Mouse (Mus musculus) urinary bladder, postnatal 14 days (tissue): ENCODE measurements at regions not wholly inside any gene's neighbourhood (a gene's known extent, or its start where the extent isn't known, plus 50 kb on each side); places are given as distances from the start of the nearest gene placed in this dataset.
"Not testable (repeated sequence)": the region's sequence is repeated elsewhere in the genome, so short reads cannot be mapped to it uniquely, and the experiment has no call there.

Experiments
- DNase-seq: peaks from one replicate; pipeline ENCODE4 v3.0.0; 2021; ENCODE audit warnings: low spot score

- no peak for DNase-seq
Measured at GRCm38 (mm10) chr12:54517265-54517664, 139.1 kb downstream of the Sptssa start.

GRCm38 (mm10) chr12:54516463-54516862 lies 139.9 kb downstream of the Sptssa start:
- DNase-seq, result no peak

- not testable (repeated sequence) for DNase-seq
Measured at GRCm38 (mm10) chr12:54516039-54516438, 140.3 kb downstream of the Sptssa start.

GRCm38 (mm10) chr12:54509903-54510302 lies 146.5 kb downstream of the Sptssa start:
- no peak for DNase-seq

- no peak for DNase-seq
Measured at GRCm38 (mm10) chr12:54502775-54503174, 153.6 kb downstream of the Sptssa start.

- DNase-seq, result no peak
Measured at GRCm38 (mm10) chr12:54499963-54500362, 156.4 kb downstream of the Sptssa start.

GRCm38 (mm10) chr12:54495701-54496374 lies 160.5 kb downstream of the Sptssa start:
- no peak for DNase-seq

GRCm38 (mm10) chr12:54494756-54495375 lies 161.5 kb downstream of the Sptssa start:
- DNase-seq, result no peak

GRCm38 (mm10) chr12:54492737-54493136 lies 163.6 kb downstream of the Sptssa start:
- no peak for DNase-seq

- no peak for DNase-seq
Measured at GRCm38 (mm10) chr12:54490460-54490859, 165.9 kb downstream of the Sptssa start.

- DNase-seq, result peak; percentile 71
Measured at GRCm38 (mm10) chr12:54489675-54490074, 166.7 kb downstream of the Sptssa start.

GRCm38 (mm10) chr12:54487689-54488088 lies 168.7 kb downstream of the Sptssa start:
- no peak for DNase-seq

- DNase-seq, result no peak
Measured at GRCm38 (mm10) chr12:54482020-54482419, 174.4 kb downstream of the Sptssa start.

- no peak for DNase-seq
Measured at GRCm38 (mm10) chr12:54479841-54480240, 176.5 kb downstream of the Sptssa start.

- DNase-seq, result no peak
Measured at GRCm38 (mm10) chr12:54472881-54473280, 183.5 kb downstream of the Sptssa start.

- no peak for DNase-seq
Measured at GRCm38 (mm10) chr12:54472407-54472806, 184.0 kb downstream of the Sptssa start.

GRCm38 (mm10) chr12:54467635-54468034 lies 188.7 kb downstream of the Sptssa start:
- DNase-seq, result no peak

- DNase-seq, result peak; percentile 38
Measured at GRCm38 (mm10) chr12:54463806-54464205, 192.6 kb downstream of the Sptssa start.

- no peak for DNase-seq
Measured at GRCm38 (mm10) chr12:54461411-54461810, 195.0 kb downstream of the Sptssa start.

GRCm38 (mm10) chr12:54460135-54460523 lies 196.2 kb downstream of the Sptssa start:
- peak; percentile 58 for DNase-seq

- no peak for DNase-seq
Measured at GRCm38 (mm10) chr12:54459462-54460134, 196.8 kb downstream of the Sptssa start.

- no peak for DNase-seq
Measured at GRCm38 (mm10) chr12:54456731-54457130, 199.6 kb downstream of the Sptssa start.

GRCm38 (mm10) chr12:54454606-54455005 lies 201.8 kb downstream of the Sptssa start:
- DNase-seq, result peak; percentile 38
